Mouse (Mus musculus): ENCODE data around the gene Zfp689.

- TF ChIP-seq POLR2A (IDR thresholded peaks at IDR 0.05; ENCODE audit: low read depth, low read length), result no peak
- no peak for TF ChIP-seq CTCF (IDR thresholded peaks at IDR 0.05; ENCODE audit: borderline replicate concordance, insufficient read depth, low read length)
Measured at GRCm38 (mm10) chr7:127497382-127497781, 48.4 kb upstream of the Zfp689 start.

Data from embryonic fibroblast, embryonic 13.5 days (primary cell).